8 mouse cellular contexts compared by ENCODE assay signal in genomic region chr7:37336171-37336850, GRCm38 (mm10).
DNase-seq lines count a peak whose midpoint lies in the region; ATAC-seq lines count a peak whose summit lies in the region.

No protein-coding gene starts in this region.

- ATAC-seq in heart, embryonic 11.5 days (replicated peaks; ENCODE audit: insufficient number of reproducible peaks, low FRiP score, low TSS enrichment): no peak
- peak; percentile 44 for ATAC-seq in midbrain, embryonic 12.5 days (ENCODE audit: low FRiP score, low read depth)

- intact Hi-C loops in heart, postnatal 25 days (cut with DNase I): no loop called here

- WGBS in heart, embryonic 11.5 days (ENCODE audit: insufficient replicate concordance): 22% methylated on average over 12 of the region's 12 CpGs
- WGBS in hindbrain, embryonic 10.5 days: 22% methylated on average over 12 of the region's 12 CpGs
- WGBS in midbrain, embryonic 12.5 days: 8% methylated on average over 12 of the region's 12 CpGs

- peak overlapping the region; percentile 61 for H3K4me2 ChIP-seq in heart, embryonic 11.5 days
- peak overlapping the region; percentile 58 for H3K4me2 ChIP-seq in midbrain, embryonic 12.5 days (replicated peaks)

- H3K36me3 ChIP-seq in heart, embryonic 11.5 days (ENCODE audit: control insufficient read depth, insufficient read depth, low read length): no peaks in the 10 kb centered on the region
- H3K36me3 ChIP-seq in hindbrain, embryonic 10.5 days: no peaks in the 10 kb centered on the region
- no peaks in the 10 kb centered on the region for H3K36me3 ChIP-seq in midbrain, embryonic 12.5 days

- no peak for DNase-seq in heart, postnatal 25 days (ENCODE audit: low spot score)
- DNase-seq in cerebellum, adult 9-11 months: peak; percentile 67
- DNase-seq in hindbrain, embryonic 10.5 days (ENCODE audit: low spot score): no peak
- no peak for DNase-seq in ovary, postnatal 36 days (ENCODE audit: low spot score)
- no peak for DNase-seq in frontal cortex, postnatal 10 days (ENCODE audit: low spot score in 2 of 2)
- no peak for DNase-seq in gastrocnemius, postnatal 10 days

- H3K9ac ChIP-seq in heart, embryonic 11.5 days (ENCODE audit: low read depth, low read length): no peak overlapping the region
- H3K9ac ChIP-seq in midbrain, embryonic 12.5 days (replicated peaks): no peak overlapping the region; the same call in 1 of the 2 replicates

- 0 out of 2 replicates have a peak, but pooled peaks cover 2% of the 10 kb centered on the region for H3K4me1 ChIP-seq in heart, embryonic 11.5 days (ENCODE audit: control insufficient read depth, insufficient read depth, low read length)
- H3K4me1 ChIP-seq in hindbrain, embryonic 10.5 days (replicated peaks): peaks cover 49% of the 10 kb centered on the region
- peaks cover 42% of the 10 kb centered on the region for H3K4me1 ChIP-seq in midbrain, embryonic 12.5 days

- H3K9me3 ChIP-seq in heart, embryonic 11.5 days (replicated peaks; ENCODE audit: control insufficient read depth, low read length): no peaks in the 10 kb centered on the region
- H3K9me3 ChIP-seq in hindbrain, embryonic 10.5 days: no peaks in the 10 kb centered on the region
- H3K9me3 ChIP-seq in midbrain, embryonic 12.5 days: no peaks in the 10 kb centered on the region

- H3K4me3 ChIP-seq in heart, embryonic 11.5 days (ENCODE audit: low read depth, low read length): peak overlapping the region; percentile 34
- H3K4me3 ChIP-seq in hindbrain, embryonic 10.5 days: peak overlapping the region; percentile 49
- peak overlapping the region; percentile 35 for H3K4me3 ChIP-seq in midbrain, embryonic 12.5 days

- no peak overlapping the region for H3K27ac ChIP-seq in heart, embryonic 11.5 days (ENCODE audit: low read depth, low read length)
- H3K27ac ChIP-seq in hindbrain, embryonic 10.5 days: peak overlapping the region; percentile 46; the same call in 1 of the 2 replicates
- 0 out of 2 replicates have a peak overlapping the region, but pooled peaks have one; percentile 10 for H3K27ac ChIP-seq in midbrain, embryonic 12.5 days (replicated peaks)

- H3K27me3 ChIP-seq in heart, embryonic 11.5 days (ENCODE audit: control insufficient read depth, insufficient read depth, low read length): peaks cover 23% of the 10 kb centered on the region
- H3K27me3 ChIP-seq in hindbrain, embryonic 10.5 days (ENCODE audit: insufficient read depth, poor library complexity, severe bottlenecking): peaks cover 33% of the 10 kb centered on the region
- H3K27me3 ChIP-seq in midbrain, embryonic 12.5 days: peaks cover 28% of the 10 kb centered on the region
